Mouse (Mus musculus): ENCODE data around the gene Cdkl4. TPM values are rescaled to one million over a fixed set of nuclear protein-coding genes. Genes with fewer than 3 reads are reported as not detected.

The Cdkl4 gene
- polyA plus RNA-seq, 1 experiment from 2014 or later = 3.9 TPM

GRCm38 (mm10) chr17:80558583-80558982 is 19.0 kb downstream of the Cdkl4 start:
- H3K27me3 ChIP-seq (replicated peaks; ENCODE audit: control insufficient read depth, insufficient read depth, low read length) = no peaks in the 10 kb centered on the region
- H3K4me2 ChIP-seq (ENCODE audit: low read length) = no peak overlapping the region
- H3K4me1 ChIP-seq (replicated peaks; ENCODE audit: control insufficient read depth, insufficient read depth, low read length) = peaks cover 7% of the 10 kb centered on the region
- no peak overlapping the region for H3K9ac ChIP-seq (replicated peaks; ENCODE audit: low read depth, low read length)
- ATAC-seq = no peak
- no peaks in the 10 kb centered on the region for H3K9me3 ChIP-seq (ENCODE audit: control insufficient read depth, low read length)
- no peak overlapping the region for H3K4me3 ChIP-seq (replicated peaks; ENCODE audit: low read length)
- no peak overlapping the region for H3K27ac ChIP-seq (ENCODE audit: low read length)
- H3K36me3 ChIP-seq (ENCODE audit: control insufficient read depth, insufficient read depth) = no peaks in the 10 kb centered on the region
- WGBS = 79% methylated on average over 14 of the region's 14 CpGs

GRCm38 (mm10) chr17:80557461-80557860 is 20.2 kb downstream of the Cdkl4 start:
- no peak for ATAC-seq
- WGBS = 96% methylated on average over 5 of the region's 5 CpGs
- H3K4me3 ChIP-seq (replicated peaks; ENCODE audit: low read length) = no peak overlapping the region
- no peak overlapping the region for H3K9ac ChIP-seq (replicated peaks; ENCODE audit: low read depth, low read length)
- no peaks in the 10 kb centered on the region for H3K9me3 ChIP-seq (ENCODE audit: control insufficient read depth, low read length)
- no peak overlapping the region for H3K4me2 ChIP-seq (ENCODE audit: low read length)
- no peak overlapping the region for H3K27ac ChIP-seq (ENCODE audit: low read length)
- peaks cover 11% of the 10 kb centered on the region for H3K4me1 ChIP-seq (replicated peaks; ENCODE audit: control insufficient read depth, insufficient read depth, low read length)
- no peaks in the 10 kb centered on the region for H3K36me3 ChIP-seq (ENCODE audit: control insufficient read depth, insufficient read depth)
- H3K27me3 ChIP-seq (replicated peaks; ENCODE audit: control insufficient read depth, insufficient read depth, low read length) = no peaks in the 10 kb centered on the region

- Histone ChIP-seq H3K27me3 (replicated peaks; ENCODE audit: control insufficient read depth, insufficient read depth, low read length) (no peaks in the 10 kb centered on the region), H3K4me1 (replicated peaks; ENCODE audit: control insufficient read depth, insufficient read depth, low read length) (peaks cover 11% of the 10 kb centered on the region), H3K9ac (replicated peaks; ENCODE audit: low read depth, low read length) (peak overlapping the region; percentile 77), H3K4me2 (ENCODE audit: low read length) (peak overlapping the region; percentile 64), H3K4me3 (replicated peaks; ENCODE audit: low read length) (peak overlapping the region; percentile 75), H3K9me3 (ENCODE audit: control insufficient read depth, low read length) (no peaks in the 10 kb centered on the region), H3K27ac (ENCODE audit: low read length) (peak overlapping the region; percentile 88), H3K36me3 (ENCODE audit: control insufficient read depth, insufficient read depth) (no peaks in the 10 kb centered on the region)
- WGBS = 2% methylated on average over 35 of the region's 35 CpGs
- ATAC-seq = peak; percentile 93
These were observed 24.0 kb downstream of the Cdkl4 start for GRCm38 (mm10) chr17:80553318-80554270.

- WGBS = 79% methylated on average over 4 of the region's 4 CpGs
- peak overlapping the region; percentile 88; the same call in 1 of the 2 replicates for H3K27ac ChIP-seq (ENCODE audit: low read length)
- no peak overlapping the region for H3K9ac ChIP-seq (replicated peaks; ENCODE audit: low read depth, low read length)
- H3K36me3 ChIP-seq (ENCODE audit: control insufficient read depth, insufficient read depth) = no peaks in the 10 kb centered on the region
- no peak for ATAC-seq
- no peak overlapping the region for H3K4me3 ChIP-seq (replicated peaks; ENCODE audit: low read length)
- no peaks in the 10 kb centered on the region for H3K27me3 ChIP-seq (replicated peaks; ENCODE audit: control insufficient read depth, insufficient read depth, low read length)
- no peaks in the 10 kb centered on the region for H3K9me3 ChIP-seq (ENCODE audit: control insufficient read depth, low read length)
- peak overlapping the region; percentile 64 for H3K4me2 ChIP-seq (ENCODE audit: low read length)
- H3K4me1 ChIP-seq (replicated peaks; ENCODE audit: control insufficient read depth, insufficient read depth, low read length) = peaks cover 11% of the 10 kb centered on the region
These were observed 25.0 kb downstream of the Cdkl4 start for GRCm38 (mm10) chr17:80552653-80553052.

GRCm38 (mm10) chr17:80550981-80551380 is 26.6 kb downstream of the Cdkl4 start:
- H3K36me3 ChIP-seq (ENCODE audit: control insufficient read depth, insufficient read depth) = no peaks in the 10 kb centered on the region
- ATAC-seq = no peak
- H3K27me3 ChIP-seq (replicated peaks; ENCODE audit: control insufficient read depth, insufficient read depth, low read length) = no peaks in the 10 kb centered on the region
- H3K4me2 ChIP-seq (ENCODE audit: low read length) = no peak overlapping the region
- H3K27ac ChIP-seq (ENCODE audit: low read length) = no peak overlapping the region
- 80% methylated on average over 15 of the region's 15 CpGs for WGBS
- H3K4me3 ChIP-seq (replicated peaks; ENCODE audit: low read length) = no peak overlapping the region
- H3K9ac ChIP-seq (replicated peaks; ENCODE audit: low read depth, low read length) = no peak overlapping the region
- H3K4me1 ChIP-seq (replicated peaks; ENCODE audit: control insufficient read depth, insufficient read depth, low read length) = peaks cover 11% of the 10 kb centered on the region
- H3K9me3 ChIP-seq (ENCODE audit: control insufficient read depth, low read length) = no peaks in the 10 kb centered on the region

GRCm38 (mm10) chr17:80546846-80547245 is 30.8 kb downstream of the Cdkl4 start:
- H3K36me3 ChIP-seq (ENCODE audit: control insufficient read depth, insufficient read depth) = no peaks in the 10 kb centered on the region
- no peak for ATAC-seq
- WGBS = 82% methylated on average over 2 of the region's 2 CpGs

GRCm38 (mm10) chr17:80546227-80546626 is 31.4 kb downstream of the Cdkl4 start:
- no peaks in the 10 kb centered on the region for H3K36me3 ChIP-seq (ENCODE audit: control insufficient read depth, insufficient read depth)
- H3K4me3 ChIP-seq (replicated peaks; ENCODE audit: low read length) = no peak overlapping the region
- H3K27me3 ChIP-seq (replicated peaks; ENCODE audit: control insufficient read depth, insufficient read depth, low read length) = no peaks in the 10 kb centered on the region
- no peak overlapping the region for H3K27ac ChIP-seq (ENCODE audit: low read length)
- H3K9me3 ChIP-seq (ENCODE audit: control insufficient read depth, low read length) = no peaks in the 10 kb centered on the region
- 85% methylated on average over 8 of the region's 8 CpGs for WGBS
- no peak overlapping the region for H3K4me2 ChIP-seq (ENCODE audit: low read length)
- no peaks in the 10 kb centered on the region for H3K4me1 ChIP-seq (replicated peaks; ENCODE audit: control insufficient read depth, insufficient read depth, low read length)
- ATAC-seq = no peak
- no peak overlapping the region for H3K9ac ChIP-seq (replicated peaks; ENCODE audit: low read depth, low read length)

More at GRCm38 (mm10) chr17:80546846-80547245, 30.8 kb downstream of the Cdkl4 start:
- Histone ChIP-seq H3K9me3 (ENCODE audit: control insufficient read depth, low read length) (no peaks in the 10 kb centered on the region), H3K4me1 (replicated peaks; ENCODE audit: control insufficient read depth, insufficient read depth, low read length) (no peaks in the 10 kb centered on the region), H3K27ac (ENCODE audit: low read length) (no peak overlapping the region), H3K4me3 (replicated peaks; ENCODE audit: low read length) (no peak overlapping the region), H3K9ac (replicated peaks; ENCODE audit: low read depth, low read length) (no peak overlapping the region), H3K27me3 (replicated peaks; ENCODE audit: control insufficient read depth, insufficient read depth, low read length) (no peaks in the 10 kb centered on the region), H3K4me2 (ENCODE audit: low read length) (no peak overlapping the region)

- no peak for ATAC-seq
- Histone ChIP-seq H3K36me3 (ENCODE audit: control insufficient read depth, insufficient read depth) (no peaks in the 10 kb centered on the region), H3K9ac (replicated peaks; ENCODE audit: low read depth, low read length) (no peak overlapping the region), H3K4me1 (replicated peaks; ENCODE audit: control insufficient read depth, insufficient read depth, low read length) (no peaks in the 10 kb centered on the region), H3K27me3 (replicated peaks; ENCODE audit: control insufficient read depth, insufficient read depth, low read length) (no peaks in the 10 kb centered on the region), H3K4me2 (ENCODE audit: low read length) (no peak overlapping the region), H3K9me3 (ENCODE audit: control insufficient read depth, low read length) (no peaks in the 10 kb centered on the region), H3K27ac (ENCODE audit: low read length) (no peak overlapping the region), H3K4me3 (replicated peaks; ENCODE audit: low read length) (no peak overlapping the region)
- WGBS = 90% methylated on average over 20 of the region's 20 CpGs
These were observed 34.0 kb downstream of the Cdkl4 start for GRCm38 (mm10) chr17:80543646-80544045.

- WGBS = 53% methylated on average over 6 of the region's 6 CpGs
- Histone ChIP-seq H3K4me2 (ENCODE audit: low read length) (no peak overlapping the region), H3K4me1 (replicated peaks; ENCODE audit: control insufficient read depth, insufficient read depth, low read length) (no peaks in the 10 kb centered on the region), H3K9ac (replicated peaks; ENCODE audit: low read depth, low read length) (no peak overlapping the region), H3K36me3 (ENCODE audit: control insufficient read depth, insufficient read depth) (no peaks in the 10 kb centered on the region), H3K27ac (ENCODE audit: low read length) (no peak overlapping the region), H3K4me3 (replicated peaks; ENCODE audit: low read length) (no peak overlapping the region), H3K27me3 (replicated peaks; ENCODE audit: control insufficient read depth, insufficient read depth, low read length) (no peaks in the 10 kb centered on the region), H3K9me3 (ENCODE audit: control insufficient read depth, low read length) (no peaks in the 10 kb centered on the region)
- ATAC-seq = no peak
These were observed 40.5 kb downstream of the Cdkl4 start for GRCm38 (mm10) chr17:80537136-80537535.

Data from forebrain, embryonic 16.5 days (tissue).